ENCODE assay signal across 7 mouse cellular contexts in the genomic region with DNA sequence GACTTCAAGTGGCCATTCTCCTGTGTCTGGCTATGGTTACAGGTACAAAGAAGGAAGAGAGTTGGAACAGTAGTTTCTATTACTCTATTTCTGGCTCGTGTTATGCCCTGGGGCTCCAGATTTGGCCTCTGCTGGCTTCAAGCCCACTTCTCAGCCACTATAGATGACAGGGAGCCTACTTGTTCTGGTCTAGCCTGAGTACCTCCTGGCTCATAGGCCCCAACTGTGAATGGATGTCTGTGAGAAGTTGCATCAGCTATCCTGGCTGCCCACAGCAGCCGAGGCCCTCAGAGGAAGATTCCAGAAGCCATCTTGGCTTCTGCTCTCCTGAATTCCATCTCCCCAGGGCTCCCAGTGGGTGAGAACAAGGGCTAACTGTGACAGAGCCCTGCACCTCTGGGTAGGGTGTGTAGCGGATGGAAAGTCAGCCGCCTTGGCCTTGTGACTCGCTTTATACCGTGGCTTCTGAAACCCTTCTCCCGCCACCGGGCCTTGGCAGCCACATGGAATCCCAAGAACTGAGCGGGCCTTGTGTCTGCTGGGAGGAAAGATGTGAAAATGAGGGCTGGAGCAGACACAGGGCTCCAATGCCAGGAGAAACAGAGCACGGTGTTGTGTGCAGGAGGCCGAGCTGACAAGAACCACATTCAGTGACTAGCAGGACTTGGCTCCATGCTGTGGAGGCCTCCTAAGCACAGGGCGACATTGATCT. TPM values are rescaled to one million over a fixed set of nuclear protein-coding genes. Genes with fewer than 3 reads are reported as not detected.
DNase-seq lines count a peak whose midpoint lies in the region; ATAC-seq and TF ChIP-seq lines count a peak whose summit lies in the region.

No protein-coding gene starts in this region.

- no peaks in the 10 kb centered on the region for H3K9me3 ChIP-seq in midbrain, embryonic 10.5 days (replicated peaks)
- H3K9me3 ChIP-seq in midbrain, embryonic 14.5 days (ENCODE audit: control insufficient read depth, low read length), result no peaks in the 10 kb centered on the region
- H3K9me3 ChIP-seq in intestine, postnatal 0 days (ENCODE audit: control insufficient read depth), result no peaks in the 10 kb centered on the region

- H3K4me1 ChIP-seq in midbrain, embryonic 10.5 days, result peaks cover 27% of the 10 kb centered on the region
- peaks cover 12% of the 10 kb centered on the region; the same call in 1 of the 2 replicates for H3K4me1 ChIP-seq in midbrain, embryonic 14.5 days (ENCODE audit: control insufficient read depth, insufficient read depth, low read length)
- H3K4me1 ChIP-seq in olfactory bulb, adult 2 months (ENCODE audit: control insufficient read depth, insufficient read depth, low read length), result peaks cover 3% of the 10 kb centered on the region
- H3K4me1 ChIP-seq in intestine, postnatal 0 days (replicated peaks; ENCODE audit: control insufficient read depth, insufficient read depth, low read length), result no peaks in the 10 kb centered on the region

- 93% methylated on average over 12 of the region's 12 CpGs for WGBS in midbrain, embryonic 10.5 days
- WGBS in midbrain, embryonic 14.5 days, result 89% methylated on average over 12 of the region's 12 CpGs
- 77% methylated on average over 12 of the region's 12 CpGs for whole genome bisulfite sequencing in olfactory bulb, adult 2 months
- WGBS in intestine, postnatal 0 days, result 89% methylated on average over 12 of the region's 12 CpGs

- no peak for DNase-seq in midbrain, embryonic 10.5 days (ENCODE audit: low spot score)
- DNase-seq in midbrain, embryonic 14.5 days, result no peak
- DNase-seq in frontal cortex, postnatal 14 days (ENCODE audit: low spot score in 2 of 2), result peak; percentile 42 to 70
- peak; percentile 32 for DNase-seq in kidney, postnatal 10 days

- no peak overlapping the region for H3K4me2 ChIP-seq in midbrain, embryonic 14.5 days (ENCODE audit: low read length)
- H3K4me2 ChIP-seq in intestine, postnatal 0 days (replicated peaks; ENCODE audit: low read depth), result no peak overlapping the region

- H3K27ac ChIP-seq in midbrain, embryonic 10.5 days (replicated peaks), result 0 out of 2 replicates have a peak overlapping the region, but pooled peaks have one; percentile 7
- H3K27ac ChIP-seq in midbrain, embryonic 14.5 days (replicated peaks; ENCODE audit: low read depth, low read length), result no peak overlapping the region
- H3K27ac ChIP-seq in olfactory bulb, adult 2 months (ENCODE audit: insufficient read depth, low read depth, low read length), result peak overlapping the region; percentile 40; the same call in 1 of the 2 replicates
- H3K27ac ChIP-seq in intestine, postnatal 0 days (ENCODE audit: low read depth, low read length), result no peak overlapping the region

- H3K4me3 ChIP-seq in midbrain, embryonic 10.5 days, result no peak overlapping the region
- H3K4me3 ChIP-seq in midbrain, embryonic 14.5 days (replicated peaks; ENCODE audit: low read depth, low read length), result no peak overlapping the region
- H3K4me3 ChIP-seq in olfactory bulb, adult 2 months (ENCODE audit: insufficient read depth, low read depth, low read length), result no peak overlapping the region
- no peak overlapping the region for H3K4me3 ChIP-seq in intestine, postnatal 0 days (ENCODE audit: low read depth, low read length)

- no peak for TF ChIP-seq CTCF in olfactory bulb, adult 2 months (IDR thresholded peaks at IDR 0.05; ENCODE audit: insufficient read depth, low read depth, low read length)
- TF ChIP-seq CTCF in intestine, postnatal 0 days (IDR thresholded peaks at IDR 0.05; ENCODE audit: low read depth), result no peak

- no peaks in the 10 kb centered on the region for H3K36me3 ChIP-seq in midbrain, embryonic 10.5 days
- H3K36me3 ChIP-seq in midbrain, embryonic 14.5 days (ENCODE audit: control insufficient read depth, insufficient read depth, low read length), result no peaks in the 10 kb centered on the region
- no peaks in the 10 kb centered on the region for H3K36me3 ChIP-seq in intestine, postnatal 0 days (ENCODE audit: control insufficient read depth, insufficient read depth)

- no peak for ATAC-seq in midbrain, embryonic 14.5 days (ENCODE audit: low FRiP score, low TSS enrichment)
- ATAC-seq in inflammation-experienced regulatory T-cells, adult 6 months, result no peak
- no peak for ATAC-seq in intestine, postnatal 0 days

- TF ChIP-seq POLR2A in olfactory bulb, adult 2 months (IDR thresholded peaks at IDR 0.05; ENCODE audit: insufficient read depth, low read depth, low read length), result no peak

- no peak overlapping the region for H3K9ac ChIP-seq in midbrain, embryonic 14.5 days (replicated peaks; ENCODE audit: low read length)
- H3K9ac ChIP-seq in intestine, postnatal 0 days (ENCODE audit: low read depth, low read length), result no peak overlapping the region

- no peaks in the 10 kb centered on the region for H3K27me3 ChIP-seq in midbrain, embryonic 10.5 days (ENCODE audit: low read depth, poor library complexity, severe bottlenecking)
- H3K27me3 ChIP-seq in midbrain, embryonic 14.5 days (ENCODE audit: control insufficient read depth, insufficient read depth, low read length), result no peaks in the 10 kb centered on the region
- H3K27me3 ChIP-seq in intestine, postnatal 0 days (replicated peaks; ENCODE audit: control insufficient read depth, insufficient read depth, low read length), result no peaks in the 10 kb centered on the region

RNA-seq across cellular contexts. Expression of gene Xylt1, which starts 55.1 kb away (rescaled TPM):
- 0.91 and 1.0 TPM in 2 replicates for polyA plus RNA-seq in midbrain, embryonic 10.5 days (2016; fragmentation: Nextera tagmentation; extraction: Ambion mirVana)
- 3.0 and 3.9 TPM in 2 replicates for polyA plus RNA-seq in midbrain, embryonic 14.5 days (2014; fragmentation: Nextera tagmentation; extraction: Ambion mirVana)
- not detected in 2 replicates for polyA plus RNA-seq in olfactory bulb, adult 2 months (2012; ENCODE audit: insufficient read depth, insufficient read length, low replicate concordance, missing spikeins)
- 1 to 10 TPM; 2.2 to 3.6 (median 2.8) TPM for polyA plus RNA-seq in inflammation-experienced regulatory T-cells, adult 6 months (2017; shearing (Covaris generic))
- 0.52 and 0.60 TPM in 2 replicates for polyA plus RNA-seq in intestine, postnatal 0 days (2015; fragmentation: Nextera tagmentation; extraction: Ambion mirVana)

Comparison
In these comparisons a context has a peak if more than half of its experiments do, and no peak if none do; other contexts are left out.
1. H3K27ac ChIP-seq: peak in midbrain, embryonic 10.5 days (single experiment) and olfactory bulb, adult 2 months (single experiment); none in midbrain, embryonic 14.5 days (single experiment) and intestine, postnatal 0 days (single experiment).
2. DNase-seq: peak in frontal cortex, postnatal 14 days (2 of 2) and kidney, postnatal 10 days (single experiment); none in midbrain, embryonic 10.5 days (single experiment) and midbrain, embryonic 14.5 days (single experiment).